Mouse (Mus musculus) limb, embryonic 14.5 days (tissue): ENCODE data around the gene D130043K22Rik. TPM values are rescaled to one million over a fixed set of nuclear protein-coding genes. Genes with fewer than 3 reads are reported as not detected.

ENCODE experiments used
- ATAC-seq: fragments of 200-750 bp; cut with Nextera tagmentation; 2 replicates; pipeline ENCODE4 v1.8.0; 2017; ENCODE audit warnings: low read depth, moderate number of reproducible peaks, moderate TSS enrichment; ENCODE audit not compliant: low FRiP score
- DNase-seq: peaks from one replicate; pipeline ENCODE4 v3.0.0-alpha.2; 2015; ENCODE audit warnings: low spot score
- H3K27ac ChIP-seq: fragments of 300-500 bp; sonication (generic); replicated peaks from 2 replicates; pipeline ENCODE4 v1.5.1; 2014; ENCODE audit warnings: low read depth, mild to moderate bottlenecking, low read length, moderate library complexity, mixed read lengths
- H3K27me3 ChIP-seq: fragments of 300-500 bp; sonication (generic); 2 replicates; pipeline ENCODE4 v1.6.1; 2014; ENCODE audit warnings: low read length, mixed read lengths; ENCODE audit not compliant: control insufficient read depth, insufficient read depth
- H3K36me3 ChIP-seq: fragments of 300-500 bp; sonication (generic); 2 replicates; pipeline ENCODE4 v1.6.1; 2014; ENCODE audit warnings: mild to moderate bottlenecking, low read length, moderate library complexity, mixed read lengths; ENCODE audit not compliant: control insufficient read depth, insufficient read depth
- H3K4me1 ChIP-seq: fragments of 300-500 bp; sonication (generic); 2 replicates; pipeline ENCODE4 v1.6.1; 2014; ENCODE audit warnings: antibody characterized with exemption, low read length, mixed read lengths; ENCODE audit not compliant: control insufficient read depth, insufficient read depth
- H3K4me2 ChIP-seq: fragments of 300-500 bp; sonication (generic); replicated peaks from 2 replicates; pipeline ENCODE4 v1.6.1; 2014; ENCODE audit warnings: low read depth, mild to moderate bottlenecking, low read length, moderate library complexity; ENCODE audit not compliant: severe bottlenecking
- H3K4me3 ChIP-seq: fragments of 300-500 bp; sonication (generic); replicated peaks from 2 replicates; pipeline ENCODE4 v1.5.1; 2014; ENCODE audit warnings: low read length
- H3K9ac ChIP-seq: fragments of 300-500 bp; sonication (generic); 2 replicates; pipeline ENCODE4 v1.6.1; 2014; ENCODE audit warnings: mild to moderate bottlenecking, low read depth, low read length, moderate library complexity; ENCODE audit not compliant: severe bottlenecking
- H3K9me3 ChIP-seq: fragments of 300-500 bp; sonication (generic); 2 replicates; pipeline ENCODE4 v1.6.1; 2016; ENCODE audit warnings: low read length; ENCODE audit not compliant: control insufficient read depth
- POLR2A ChIP-seq: fragments of 200-500 bp; IDR thresholded peaks from 2 replicates; pipeline ENCODE4 v1.8.0; 2012; ENCODE audit warnings: inconsistent platforms, mild to moderate bottlenecking, moderate library complexity, borderline replicate concordance; ENCODE audit not compliant: insufficient read depth, insufficient read length; ENCODE audit errors: extremely low read depth
- WGBS: fragments of 180-500 bp; shearing (Covaris S2); extraction: QIAGEN DNeasy Blood & Tissue Kit; methylation state at CpG from one replicate; pipeline ENCODE4 v1.1.7; 2014; 5-methylcytosine and 5-hydroxymethylcytosine counted together
- polyA plus RNA-seq, 2 experiments: library from polyadenylated mRNA; depleted of rRNA in 1 of 2; stranded (reverse) in 1 of 2; unstranded in 1 of 2; fragments of >200 nt; fragmentation: Nextera tagmentation in 1 of 2; extraction: Ambion mirVana in 1 of 2; gene quantifications; 2 replicates each; pipeline versions ENCODE4 v1.2.1 to v1.2.3; 2012 to 2014

D130043K22Rik gene
- polyA plus RNA-seq, 2 experiments, result 0.04 to 0.11 TPM

GRCm38 (mm10) chr13:24903412-24903811, 58.5 kb downstream of the D130043K22Rik start:
- ATAC-seq, result no peak

GRCm38 (mm10) chr13:24905422-24905821, 60.5 kb downstream of the D130043K22Rik start:
- H3K4me3 ChIP-seq, result no peak overlapping the region
- H3K9ac ChIP-seq, result no peak overlapping the region
- no peaks in the 10 kb centered on the region for H3K36me3 ChIP-seq
- H3K4me2 ChIP-seq, result no peak overlapping the region
- TF ChIP-seq POLR2A, result no peak
- 91% methylated on average over 12 of the region's 12 CpGs for WGBS
- no peak for DNase-seq
- H3K4me1 ChIP-seq, result no peaks in the 10 kb centered on the region
- H3K27ac ChIP-seq, result no peak overlapping the region
- H3K27me3 ChIP-seq, result no peaks in the 10 kb centered on the region
- no peak for ATAC-seq
- no peaks in the 10 kb centered on the region for H3K9me3 ChIP-seq

More at GRCm38 (mm10) chr13:24903412-24903811, 58.5 kb downstream of the D130043K22Rik start:
- Histone ChIP-seq H3K27me3 (no peaks in the 10 kb centered on the region), H3K4me3 (no peak overlapping the region), H3K4me2 (no peak overlapping the region), H3K36me3 (no peaks in the 10 kb centered on the region), H3K9me3 (no peaks in the 10 kb centered on the region), H3K27ac (no peak overlapping the region), H3K4me1 (no peaks in the 10 kb centered on the region), H3K9ac (no peak overlapping the region)
- DNase-seq, result no peak
- 73% methylated on average over 6 of the region's 6 CpGs for WGBS
- TF ChIP-seq POLR2A, result no peak

- no peak for ATAC-seq
- Histone ChIP-seq H3K4me2 (no peak overlapping the region), H3K36me3 (no peaks in the 10 kb centered on the region; the same call in 1 of the 2 replicates), H3K4me3 (no peak overlapping the region), H3K4me1 (no peaks in the 10 kb centered on the region), H3K9me3 (no peaks in the 10 kb centered on the region), H3K27me3 (no peaks in the 10 kb centered on the region), H3K9ac (no peak overlapping the region), H3K27ac (no peak overlapping the region)
- DNase-seq, result no peak
- TF ChIP-seq POLR2A, result no peak
- 81% methylated on average over 11 of the region's 11 CpGs for WGBS
Observed at GRCm38 (mm10) chr13:24906831-24907570, 62.1 kb downstream of the D130043K22Rik start.

- no peak for ATAC-seq
- no peaks in the 10 kb centered on the region for H3K9me3 ChIP-seq
- no peak for TF ChIP-seq POLR2A
- no peak overlapping the region for H3K4me2 ChIP-seq
- 90% methylated on average over 1 of the region's 1 CpGs for WGBS
- no peak overlapping the region for H3K4me3 ChIP-seq
- H3K9ac ChIP-seq, result no peak overlapping the region
- no peak for DNase-seq
- no peaks in the 10 kb centered on the region for H3K27me3 ChIP-seq
- H3K27ac ChIP-seq, result no peak overlapping the region
- no peaks in the 10 kb centered on the region for H3K4me1 ChIP-seq
- peaks cover 4% of the 10 kb centered on the region; the same call in 1 of the 2 replicates for H3K36me3 ChIP-seq
Observed at GRCm38 (mm10) chr13:24909112-24909511, 64.2 kb downstream of the D130043K22Rik start.

- Histone ChIP-seq H3K36me3 (peaks cover 13% of the 10 kb centered on the region), H3K4me1 (no peaks in the 10 kb centered on the region), H3K9ac (no peak overlapping the region), H3K4me2 (no peak overlapping the region), H3K9me3 (no peaks in the 10 kb centered on the region), H3K27me3 (no peaks in the 10 kb centered on the region), H3K27ac (no peak overlapping the region), H3K4me3 (no peak overlapping the region)
- 89% methylated on average over 7 of the region's 7 CpGs for WGBS
- DNase-seq (no peak), ATAC-seq (no peak)
- TF ChIP-seq POLR2A, result no peak
Observed at GRCm38 (mm10) chr13:24913576-24913975, 68.6 kb downstream of the D130043K22Rik start.
